Mouse (Mus musculus): ENCODE data around the gene Epc2.

DNA sequence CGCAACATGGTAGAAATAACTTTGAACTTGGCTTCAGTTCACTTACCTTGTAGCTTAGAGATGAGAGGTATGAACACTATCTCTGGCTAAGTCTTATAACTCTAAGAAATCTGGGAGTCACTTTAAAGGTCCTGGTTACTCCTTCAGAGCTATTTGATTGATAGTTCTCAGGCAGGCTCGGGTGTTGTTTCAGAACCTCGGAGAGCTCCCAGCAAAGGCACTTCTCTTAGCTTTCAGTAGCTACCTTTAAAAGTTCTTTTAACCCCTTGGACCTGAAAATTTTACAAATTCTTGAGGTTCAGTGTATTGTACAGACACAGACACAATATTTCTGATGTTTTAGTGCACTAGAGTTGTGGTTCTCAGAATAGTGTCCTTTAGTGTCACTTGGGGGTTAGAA is 52.3 kb downstream of the Epc2 start:
- no peak for TF ChIP-seq CTCF (IDR thresholded peaks at IDR 0.05; ENCODE audit: borderline replicate concordance, control insufficient read depth, extremely low read depth, insufficient read depth, low read length, poor library complexity)
- TF ChIP-seq POLR2A (IDR thresholded peaks at IDR 0.05; ENCODE audit: control insufficient read depth, extremely low read depth, insufficient read depth, low read length, poor library complexity), result no peak

All from thymus, adult 2 months (tissue).